Mouse (Mus musculus) MEL (cell line): ENCODE data around the gene Tlx2. TPM values are rescaled to one million over a fixed set of nuclear protein-coding genes. Genes with fewer than 3 reads are reported as not detected.

ENCODE experiments used
- DNase-seq: peaks from one replicate; pipeline ENCODE4 v3.0.0; 2011; ENCODE audit warnings: low read depth, low spot score
- H3K27ac ChIP-seq: 2 replicates; pipeline ENCODE4 v1.5.1; 2012; ENCODE audit warnings: low read depth, mild to moderate bottlenecking, control low read depth, low read length, moderate library complexity; ENCODE audit not compliant: control insufficient read depth
- H3K27me3 ChIP-seq, 2 experiments: fragments of 150-350 bp in 1 of 2; sonication (generic) in 1 of 2; 2 replicates each; pipeline ENCODE4 v1.6.1; 2012; ENCODE audit warnings: low read length in 2 of 2, mild to moderate bottlenecking in 2 of 2, improper control_type of control experiment in 1 of 2, moderate library complexity in 1 of 2; ENCODE audit not compliant: insufficient read depth in 2 of 2, control insufficient read depth in 1 of 2
- H3K36me3 ChIP-seq, 2 experiments: 2 replicates each; pipeline ENCODE4 v1.6.1; 2012 to 2014; ENCODE audit warnings: low read length in 2 of 2, improper control_type of control experiment in 1 of 2, inconsistent platforms in 1 of 2, mild to moderate bottlenecking in 1 of 2; ENCODE audit not compliant: insufficient read depth in 2 of 2, control insufficient read depth in 1 of 2
- H3K4me1 ChIP-seq, 2 experiments: fragments of 150-350 bp in 1 of 2; sonication (generic) in 1 of 2; 2 replicates each; pipeline ENCODE4 v1.6.1; 2012; ENCODE audit warnings: low read length in 2 of 2, improper control_type of control experiment in 1 of 2, mild to moderate bottlenecking in 1 of 2; ENCODE audit not compliant: insufficient read depth in 2 of 2, control insufficient read depth in 1 of 2
- H3K4me3 ChIP-seq, 2 experiments: fragments of 150-350 bp in 1 of 2; sonication (generic) in 1 of 2; 2 replicates each; pipeline ENCODE4 v1.5.1; 2012; ENCODE audit warnings: low read depth in 2 of 2, low read length in 2 of 2, mild to moderate bottlenecking in 2 of 2, moderate library complexity in 2 of 2, control low read depth in 1 of 2, improper control_type of control experiment in 1 of 2; ENCODE audit not compliant: control insufficient read depth in 1 of 2, insufficient read depth in 1 of 2
- H3K79me2 ChIP-seq: 2 replicates; pipeline ENCODE4 v1.6.1; 2012; ENCODE audit warnings: mild to moderate bottlenecking, low read length, moderate library complexity; ENCODE audit not compliant: control insufficient read depth, poor library complexity, insufficient read depth
- H3K9ac ChIP-seq: 2 replicates; pipeline ENCODE4 v1.6.1; 2012; ENCODE audit warnings: low read depth, mild to moderate bottlenecking, control low read depth, low read length, moderate library complexity; ENCODE audit not compliant: control insufficient read depth, poor library complexity, severe bottlenecking
- H3K9me3 ChIP-seq: fragments of 150-350 bp; sonication (generic); replicated peaks from 2 replicates; pipeline ENCODE4 v1.6.1; 2012; ENCODE audit warnings: mild to moderate bottlenecking, low read length, improper control_type of control experiment, moderate library complexity; ENCODE audit not compliant: insufficient read depth
- CHD2 ChIP-seq: IDR thresholded peaks from 2 replicates; pipeline ENCODE4 v1.6.1; 2011; ENCODE audit warnings: low read length, improper control_type of control experiment
- GATA1 ChIP-seq: IDR thresholded peaks from 2 replicates; pipeline ENCODE4 v1.6.1; 2011; ENCODE audit warnings: low read depth, low read length, improper control_type of control experiment
- JUND ChIP-seq: IDR thresholded peaks from 2 replicates; pipeline ENCODE4 v1.6.1; 2011; ENCODE audit warnings: low read depth, mild to moderate bottlenecking, improper control_type of control experiment, low read length
- KAT2A ChIP-seq: conservative IDR thresholded peaks from 2 replicates; pipeline ENCODE4 v1.6.1; 2012; ENCODE audit warnings: low read depth, low read length, improper control_type of control experiment, inconsistent platforms
- MAX ChIP-seq: IDR thresholded peaks from 2 replicates; pipeline ENCODE4 v1.6.1; 2011; ENCODE audit warnings: low read length, improper control_type of control experiment
- MXI1 ChIP-seq: IDR thresholded peaks from 2 replicates; pipeline ENCODE4 v1.6.1; 2011; ENCODE audit warnings: mild to moderate bottlenecking, low read depth, low read length, improper control_type of control experiment
- RCOR1 ChIP-seq: IDR thresholded peaks from 2 replicates; pipeline ENCODE4 v1.6.1; 2012; ENCODE audit warnings: low read depth, mild to moderate bottlenecking, inconsistent platforms, low read length, improper control_type of control experiment
- TAL1 ChIP-seq: IDR thresholded peaks from 2 replicates; pipeline ENCODE4 v1.6.1; 2012; ENCODE audit warnings: mild to moderate bottlenecking, inconsistent platforms, low read length, moderate library complexity, mixed read lengths
- TCF12 ChIP-seq: IDR thresholded peaks from 2 replicates; pipeline ENCODE4 v1.6.1; 2014; ENCODE audit warnings: low read depth, mild to moderate bottlenecking, inconsistent platforms, low read length, improper control_type of control experiment, moderate library complexity
- UBTF ChIP-seq: IDR thresholded peaks from 2 replicates; pipeline ENCODE4 v1.6.1; 2012; ENCODE audit warnings: low read depth, mild to moderate bottlenecking, inconsistent platforms, low read length, improper control_type of control experiment, moderate library complexity, borderline replicate concordance; ENCODE audit not compliant: insufficient read depth
- ZKSCAN1 ChIP-seq: IDR thresholded peaks from 2 replicates; pipeline ENCODE4 v1.6.1; 2012; ENCODE audit warnings: low read depth, mild to moderate bottlenecking, inconsistent platforms, low read length, improper control_type of control experiment, moderate library complexity
- polyA plus RNA-seq, 2 experiments: library from polyadenylated mRNA; stranded (reverse) in 1 of 2; unstranded in 1 of 2; fragments of >175 nt in 1 of 2; fragments of >200 nt in 1 of 2; gene quantifications; 2 replicates each; pipeline versions ENCODE4 v1.2.1 to v1.2.4; 2012; ENCODE audit warnings: low replicate concordance in 2 of 2, low read depth in 1 of 2; ENCODE audit not compliant: insufficient read length in 2 of 2, insufficient read depth in 1 of 2, missing spikeins in 1 of 2
- total RNA-seq: library from RNA; depleted of rRNA; stranded (reverse); fragments of 300-350 nt; gene quantifications from 2 replicates; pipeline ENCODE4 v1.2.3, GENCODE M21; 2012; rRNA removed

Gene Tlx2
- total and polyA plus RNA-seq, 3 experiments = not detected

- H3K9me3 ChIP-seq = no peaks in the 10 kb centered on the region
- H3K27ac ChIP-seq = no peak overlapping the region
- peaks cover 0 to 48% of the 10 kb centered on the region in 2 experiments; a peak in 2 of 4 replicates for H3K36me3 ChIP-seq
- H3K79me2 ChIP-seq = no peaks in the 10 kb centered on the region
- no peak overlapping the region for H3K9ac ChIP-seq
- DNase-seq = no peak
- H3K27me3 ChIP-seq = no peaks in the 10 kb centered on the region
- TF ChIP-seq TCF12 (no peak), RCOR1 (no peak), MAX (no peak), JUND (no peak), TAL1 (no peak), KAT2A (no peak), GATA1 (no peak), MXI1 (no peak), UBTF (no peak), ZKSCAN1 (no peak), CHD2 (no peak)
- H3K4me3 ChIP-seq = no peak overlapping the region
- H3K4me1 ChIP-seq = peaks cover 29 to 42% of the 10 kb centered on the region in 2 experiments
Measured at GRCm38 (mm10) chr6:83019044-83019443, 51.0 kb downstream of the Tlx2 start.

Other genes starting within 250 kb of the Tlx2 start
- 0.03 and 0.04 TPM in 2 replicates for gene Sema4f, start 130.5 kb downstream of the Tlx2 start, total RNA-seq
- gene Sema4f, start 130.5 kb downstream of the Tlx2 start, polyA plus RNA-seq = under 1 TPM in 1 of 2 experiments, not detected in 1; 0.01 TPM
- 3.9 and 6.2 TPM in 2 replicates for gene M1ap, start 123.4 kb downstream of the Tlx2 start, total RNA-seq
- 1 to 10 TPM in 1 of 2 experiments, not detected in 1; 6.3 TPM for gene M1ap, start 123.4 kb downstream of the Tlx2 start, polyA plus RNA-seq
- 17.9 and 18.7 TPM in 2 replicates for gene Dok1, start 36.8 kb downstream of the Tlx2 start, total RNA-seq
- 10 to 100 TPM in 1 of 2 experiments, not detected in 1; 22.3 TPM for gene Dok1, start 36.8 kb downstream of the Tlx2 start, polyA plus RNA-seq
- gene Loxl3, start 36.1 kb downstream of the Tlx2 start, total RNA-seq = 0.77 and 0.78 TPM in 2 replicates
- gene Loxl3, start 36.1 kb downstream of the Tlx2 start, polyA plus RNA-seq = 1 to 10 TPM in 1 of 2 experiments, not detected in 1; 1.0 TPM
- gene Aup1, start 15.8 kb downstream of the Tlx2 start, total RNA-seq = 206 and 259 TPM in 2 replicates
- 100 to 1,000 TPM in 1 of 2 experiments, not detected in 1; 500 TPM for gene Aup1, start 15.8 kb downstream of the Tlx2 start, polyA plus RNA-seq
- 95.1 and 107 TPM in 2 replicates for gene Htra2, start 15.0 kb downstream of the Tlx2 start, total RNA-seq
- 100 to 1,000 TPM in 1 of 2 experiments, not detected in 1; 133 TPM for gene Htra2, start 15.0 kb downstream of the Tlx2 start, polyA plus RNA-seq
- gene Dqx1, start 12.4 kb downstream of the Tlx2 start, total RNA-seq = 1.3 TPM in 2 replicates
- gene Dqx1, start 12.4 kb downstream of the Tlx2 start, polyA plus RNA-seq = 1 to 10 TPM in 1 of 2 experiments, not detected in 1; 3.4 TPM
- gene Pcgf1, start 7.6 kb upstream of the Tlx2 start, total RNA-seq = 18.2 and 19.2 TPM in 2 replicates
- gene Pcgf1, start 7.6 kb upstream of the Tlx2 start, polyA plus RNA-seq = 10 to 100 TPM in 1 of 2 experiments, not detected in 1; 25.2 TPM
- 0.23 and 0.58 TPM in 2 replicates for gene Lbx2, start 16.1 kb upstream of the Tlx2 start, total RNA-seq
- under 1 TPM in 1 of 2 experiments, not detected in 1; 0.85 TPM for gene Lbx2, start 16.1 kb upstream of the Tlx2 start, polyA plus RNA-seq
- gene Ccdc142, start 31.3 kb upstream of the Tlx2 start, total RNA-seq = 3.2 and 5.1 TPM in 2 replicates
- 1 to 10 TPM in 1 of 2 experiments, not detected in 1; 2.2 TPM for gene Ccdc142, start 31.3 kb upstream of the Tlx2 start, polyA plus RNA-seq
- gene Gm42688, start 31.3 kb upstream of the Tlx2 start, total RNA-seq = 2.2 and 2.5 TPM in 2 replicates
- gene Gm42688, start 31.3 kb upstream of the Tlx2 start, polyA plus RNA-seq = 1 to 10 TPM in 1 of 2 experiments, not detected in 1; 4.8 TPM
- gene Mrpl53, start 38.7 kb upstream of the Tlx2 start, total RNA-seq = 91.3 and 93.7 TPM in 2 replicates
- 10 to 100 TPM in 1 of 2 experiments, not detected in 1; 63.8 TPM for gene Mrpl53, start 38.7 kb upstream of the Tlx2 start, polyA plus RNA-seq
- 167 and 209 TPM in 2 replicates for gene Mogs, start 45.2 kb upstream of the Tlx2 start, total RNA-seq
- 100 to 1,000 TPM in 1 of 2 experiments, not detected in 1; 150 TPM for gene Mogs, start 45.2 kb upstream of the Tlx2 start, polyA plus RNA-seq
- gene Wbp1, start 51.3 kb upstream of the Tlx2 start, total RNA-seq = 35.0 and 42.4 TPM in 2 replicates
- gene Wbp1, start 51.3 kb upstream of the Tlx2 start, polyA plus RNA-seq = 10 to 100 TPM in 1 of 2 experiments, not detected in 1; 72.8 TPM
- gene Ino80b, start 55.1 kb upstream of the Tlx2 start, total RNA-seq = 25.8 and 30.6 TPM in 2 replicates
- 10 to 100 TPM in 1 of 2 experiments, not detected in 1; 40.9 TPM for gene Ino80b, start 55.1 kb upstream of the Tlx2 start, polyA plus RNA-seq
- 5.2 and 5.4 TPM in 2 replicates for gene Rtkn, start 65.2 kb upstream of the Tlx2 start, total RNA-seq
- 1 to 10 TPM in 1 of 2 experiments, not detected in 1; 8.3 TPM for gene Rtkn, start 65.2 kb upstream of the Tlx2 start, polyA plus RNA-seq
- gene Wdr54, start 86.1 kb upstream of the Tlx2 start, total RNA-seq = 3.2 and 3.4 TPM in 2 replicates
- gene Wdr54, start 86.1 kb upstream of the Tlx2 start, polyA plus RNA-seq = 1 to 10 TPM in 1 of 2 experiments, not detected in 1; 4.6 TPM
- gene 1700003E16Rik, start 86.1 kb upstream of the Tlx2 start, total RNA-seq = 0.15 and 0.23 TPM in 2 replicates
- under 1 TPM in 1 of 2 experiments, not detected in 1; 0.50 TPM for gene 1700003E16Rik, start 86.1 kb upstream of the Tlx2 start, polyA plus RNA-seq
- gene Dctn1, start 95.6 kb upstream of the Tlx2 start, total RNA-seq = 21.9 and 23.3 TPM in 2 replicates
- 10 to 100 TPM in 1 of 2 experiments, not detected in 1; 81.9 TPM for gene Dctn1, start 95.6 kb upstream of the Tlx2 start, polyA plus RNA-seq
- 0.04 and 0.07 TPM in 2 replicates for gene Slc4a5, start 149.5 kb upstream of the Tlx2 start, total RNA-seq
- gene Slc4a5, start 149.5 kb upstream of the Tlx2 start, polyA plus RNA-seq = not detected